Mouse (Mus musculus) forebrain, embryonic 15.5 days (tissue): ENCODE measurements around the gene Hsd3b6. TPM values are rescaled to one million over a fixed set of nuclear protein-coding genes. Genes with fewer than 3 reads are reported as not detected.
"Not testable (repeated sequence)": the region's sequence is repeated elsewhere in the genome, so short reads cannot be mapped to it uniquely, and the experiment has no call there.

Experiments
- ATAC-seq: fragments of 200-750 bp; cut with Nextera tagmentation; replicated peaks from 2 replicates; pipeline ENCODE4 v1.8.0; 2017; ENCODE audit warnings: mild to moderate bottlenecking, moderate TSS enrichment, moderate library complexity
- H3K27ac ChIP-seq: fragments of 300-500 bp; sonication (generic); replicated peaks from 2 replicates; pipeline ENCODE4 v1.5.1; 2015; ENCODE audit warnings: mild to moderate bottlenecking, inconsistent platforms
- H3K27me3 ChIP-seq: fragments of 300-500 bp; sonication (generic); 2 replicates; pipeline ENCODE4 v1.6.1; 2015; ENCODE audit warnings: inconsistent platforms
- H3K36me3 ChIP-seq: fragments of 300-500 bp; sonication (generic); 2 replicates; pipeline ENCODE4 v1.6.1; 2015; ENCODE audit warnings: mild to moderate bottlenecking, inconsistent platforms
- H3K4me1 ChIP-seq: fragments of 300-500 bp; sonication (generic); 2 replicates; pipeline ENCODE4 v1.6.1; 2015; ENCODE audit warnings: inconsistent platforms
- H3K4me2 ChIP-seq: fragments of 300-500 bp; sonication (generic); replicated peaks from 2 replicates; pipeline ENCODE4 v1.6.1; 2015; ENCODE audit warnings: mild to moderate bottlenecking, inconsistent platforms
- H3K4me3 ChIP-seq: fragments of 300-500 bp; sonication (generic); 2 replicates; pipeline ENCODE4 v1.5.1; 2015; ENCODE audit warnings: mild to moderate bottlenecking, inconsistent platforms
- H3K9ac ChIP-seq: fragments of 300-500 bp; sonication (generic); replicated peaks from 2 replicates; pipeline ENCODE4 v1.6.1; 2015; ENCODE audit warnings: mild to moderate bottlenecking, inconsistent platforms
- H3K9me3 ChIP-seq: fragments of 300-500 bp; sonication (generic); 2 replicates; pipeline ENCODE4 v1.6.1; 2016; ENCODE audit warnings: inconsistent platforms
- WGBS: fragments of 180-500 bp; shearing (Covaris S2); methylation state at CpG from one replicate; pipeline ENCODE4 v1.1.7; 2015; ENCODE audit warnings: mixed read lengths; 5-methylcytosine and 5-hydroxymethylcytosine counted together
- polyA plus RNA-seq: library from polyadenylated mRNA; unstranded; fragments of >200 nt; fragmentation: Nextera tagmentation; extraction: Ambion mirVana; gene quantifications from 2 replicates; pipeline ENCODE4 v1.2.1, GENCODE M21; 2015

The Hsd3b6 gene
- polyA plus RNA-seq, result 0.37 and 1.1 TPM in 2 replicates

DNA sequence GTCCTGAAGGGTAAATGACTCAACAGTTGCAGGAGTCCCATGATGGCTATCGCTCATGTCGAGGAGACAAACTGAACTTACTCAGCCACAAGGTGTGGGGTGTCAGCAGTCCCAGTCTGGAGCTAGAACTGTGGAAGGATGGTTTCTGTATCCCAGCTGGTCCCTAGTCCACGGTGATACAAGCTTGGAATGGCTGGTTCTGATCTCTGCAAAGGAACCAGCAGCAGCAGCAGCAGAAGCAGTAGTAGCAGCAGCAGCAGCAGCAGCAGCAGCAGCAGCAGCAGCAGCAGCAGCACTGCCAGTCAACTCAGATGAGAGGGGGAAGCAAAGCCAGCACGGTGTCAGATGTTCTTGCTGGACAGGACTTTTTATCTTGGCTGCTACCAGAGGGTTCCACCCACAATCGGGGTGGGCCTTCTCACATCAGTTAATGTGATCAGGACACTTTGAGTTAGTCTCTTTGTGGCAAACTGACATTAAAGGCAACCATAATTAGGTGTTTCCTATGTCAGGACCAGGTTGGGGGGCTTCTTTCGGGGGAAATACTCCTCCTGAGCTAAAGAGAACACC, at the start of gene Hsd3b6:
Gene Hsd3b6 (minus strand): TSS at position 343 of the 570 bp plus-strand sequence.
- Histone ChIP-seq H3K4me3 (no peak within 1 kb of the TSS), H3K4me2 (no peak within 1 kb of the TSS), H3K9me3 (no peaks in the 10 kb centered on the region), H3K4me1 (no peaks in the 10 kb centered on the region), H3K27ac (no peak within 1 kb of the TSS), H3K9ac (no peak within 1 kb of the TSS), H3K27me3 (no peaks in the 10 kb centered on the region), H3K36me3 (no peaks in the 10 kb centered on the region)
- WGBS, result 75% methylated on average over 6 of the region's 6 CpGs
- no peak for ATAC-seq

DNA sequence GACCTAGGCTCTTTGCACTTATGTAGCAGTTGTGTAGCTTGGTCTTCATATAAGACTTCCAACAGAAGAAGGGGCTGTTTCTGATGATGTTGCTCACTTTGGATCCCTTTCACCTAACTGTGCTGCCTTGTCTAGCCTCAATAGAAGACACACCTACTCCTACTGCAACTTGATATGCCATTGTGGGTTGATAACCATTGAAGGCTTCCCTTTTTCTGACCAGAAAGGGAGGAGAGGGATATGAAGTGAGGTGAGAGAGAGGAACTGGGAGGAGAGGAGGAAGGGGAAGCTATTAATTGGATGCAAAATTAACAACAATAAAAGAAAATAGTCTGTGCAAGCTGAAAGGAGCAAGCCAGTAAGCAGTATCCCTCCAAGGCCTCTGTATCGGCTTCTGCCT, 48.6 kb upstream of the Hsd3b6 start:
- Histone ChIP-seq H3K4me3 (no peak overlapping the region), H3K4me2 (no peak overlapping the region), H3K9ac (no peak overlapping the region), H3K27me3 (no peaks in the 10 kb centered on the region), H3K36me3 (no peaks in the 10 kb centered on the region), H3K9me3 (no peaks in the 10 kb centered on the region), H3K4me1 (no peaks in the 10 kb centered on the region), H3K27ac (no peak overlapping the region)
- 95% methylated on average over 1 of the region's 1 CpGs for WGBS
- ATAC-seq, result no peak

DNA sequence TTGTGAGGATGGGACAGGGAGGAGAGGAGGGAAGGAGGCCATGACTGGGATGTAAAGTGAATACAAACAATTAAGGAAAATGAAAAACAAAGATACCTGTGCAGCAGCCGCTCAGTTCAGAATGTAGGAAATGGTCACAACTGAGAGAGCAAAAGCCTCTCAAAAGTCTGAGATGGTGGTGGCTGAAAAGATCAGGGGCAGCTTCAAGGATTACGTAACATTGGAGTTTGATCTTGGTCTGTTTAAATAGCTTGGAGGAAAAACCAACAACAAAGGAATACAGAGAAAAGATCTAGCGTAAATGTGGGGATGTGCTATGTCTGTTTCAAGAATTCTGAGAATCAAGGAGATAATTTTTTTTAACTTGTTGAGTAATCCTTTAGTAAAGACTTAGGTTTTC, 45.3 kb upstream of the Hsd3b6 start, which contains the start of gene Hsd3b1:
Gene Hsd3b1 (minus strand): TSS at position 219 of the 400 bp plus-strand sequence.
- WGBS, result 94% methylated on average over 3 of the region's 3 CpGs
- Histone ChIP-seq H3K36me3 (no peaks in the 10 kb centered on the region), H3K4me3 (no peak within 1 kb of the TSS), H3K9ac (no peak within 1 kb of the TSS), H3K9me3 (no peaks in the 10 kb centered on the region), H3K4me2 (no peak within 1 kb of the TSS), H3K27me3 (no peaks in the 10 kb centered on the region), H3K4me1 (no peaks in the 10 kb centered on the region), H3K27ac (no peak within 1 kb of the TSS)
- ATAC-seq, result no peak

- no peaks in the 10 kb centered on the region for H3K36me3 ChIP-seq
- H3K27me3 ChIP-seq, result no peaks in the 10 kb centered on the region
- H3K9ac ChIP-seq, result no peak overlapping the region
- H3K4me2 ChIP-seq, result no peak overlapping the region
- no peaks in the 10 kb centered on the region for H3K9me3 ChIP-seq
- H3K4me3 ChIP-seq, result no peak overlapping the region
- H3K27ac ChIP-seq, result no peak overlapping the region
- 86% methylated on average over 2 of the region's 2 CpGs for WGBS
- no peaks in the 10 kb centered on the region for H3K4me1 ChIP-seq
- ATAC-seq, result no peak
Observed at GRCm38 (mm10) chr3:98858051-98858450, 43.8 kb upstream of the Hsd3b6 start.

- H3K4me2 ChIP-seq, result no peak overlapping the region
- WGBS, result 76% methylated on average over 1 of the region's 1 CpGs
- H3K36me3 ChIP-seq, result no peaks in the 10 kb centered on the region
- ATAC-seq, result no peak
- no peak overlapping the region for H3K9ac ChIP-seq
- no peaks in the 10 kb centered on the region for H3K27me3 ChIP-seq
- H3K27ac ChIP-seq, result no peak overlapping the region
- no peaks in the 10 kb centered on the region for H3K4me1 ChIP-seq
- H3K4me3 ChIP-seq, result no peak overlapping the region
- H3K9me3 ChIP-seq, result no peaks in the 10 kb centered on the region
Observed at GRCm38 (mm10) chr3:98856892-98857291, 42.6 kb upstream of the Hsd3b6 start.

DNA sequence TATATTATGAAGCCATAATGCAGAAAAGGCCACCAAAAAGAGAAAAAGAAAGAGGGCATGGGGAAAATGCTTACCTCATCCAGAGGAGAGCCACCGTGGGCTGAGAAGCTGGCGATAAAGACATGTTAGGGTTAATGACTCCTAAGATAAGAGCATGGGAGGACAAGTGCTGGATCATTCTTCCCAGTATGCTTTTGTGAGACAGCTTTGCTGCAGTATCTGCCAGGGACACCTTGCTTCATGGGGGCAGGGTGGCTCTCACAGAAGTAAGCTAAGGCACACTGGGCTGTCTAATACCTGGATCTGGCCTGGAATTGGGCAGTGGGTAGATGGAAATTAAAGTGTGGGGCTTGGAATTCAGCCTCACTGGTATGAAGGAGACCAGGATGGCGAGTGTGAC, 40.9 kb upstream of the Hsd3b6 start:
- Histone ChIP-seq H3K4me2 (no peak overlapping the region), H3K27ac (no peak overlapping the region), H3K4me3 (no peak overlapping the region), H3K9me3 (no peaks in the 10 kb centered on the region), H3K27me3 (no peaks in the 10 kb centered on the region), H3K4me1 (no peaks in the 10 kb centered on the region), H3K9ac (no peak overlapping the region), H3K36me3 (no peaks in the 10 kb centered on the region)
- WGBS, result 89% methylated on average over 3 of the region's 3 CpGs
- no peak for ATAC-seq

- Histone ChIP-seq H3K4me3 (no peak overlapping the region), H3K36me3 (no peaks in the 10 kb centered on the region), H3K9ac (no peak overlapping the region), H3K27ac (no peak overlapping the region), H3K4me2 (no peak overlapping the region), H3K9me3 (no peaks in the 10 kb centered on the region), H3K4me1 (no peaks in the 10 kb centered on the region), H3K27me3 (no peaks in the 10 kb centered on the region)
- ATAC-seq, result no peak
- 41% methylated on average over 1 of the region's 1 CpGs for WGBS
Observed at GRCm38 (mm10) chr3:98853685-98854084, 39.4 kb upstream of the Hsd3b6 start.

DNA sequence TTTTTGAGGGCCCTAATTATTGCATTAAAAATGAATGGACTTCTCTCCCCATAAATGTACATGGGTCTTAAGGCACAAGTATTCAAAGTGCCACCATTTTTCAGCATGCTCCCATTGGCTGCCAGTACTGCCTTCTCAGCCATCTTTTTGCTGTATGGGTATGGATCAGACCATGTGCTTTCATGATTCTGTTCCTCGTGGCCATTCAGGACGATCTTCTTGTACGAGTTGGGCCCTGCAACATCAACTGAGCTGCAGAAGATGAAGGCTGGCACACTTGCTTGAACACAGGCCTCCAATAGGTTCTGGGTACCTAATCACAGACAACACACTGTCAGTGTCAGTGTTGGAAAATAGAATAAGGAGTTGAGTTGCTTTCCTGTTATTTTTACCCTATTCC, 38.8 kb upstream of the Hsd3b6 start:
- no peaks in the 10 kb centered on the region for H3K36me3 ChIP-seq
- H3K4me2 ChIP-seq, result no peak overlapping the region
- no peaks in the 10 kb centered on the region for H3K9me3 ChIP-seq
- no peak overlapping the region for H3K9ac ChIP-seq
- no peak overlapping the region for H3K4me3 ChIP-seq
- no peaks in the 10 kb centered on the region for H3K4me1 ChIP-seq
- no peaks in the 10 kb centered on the region for H3K27me3 ChIP-seq
- no peak overlapping the region for H3K27ac ChIP-seq
- 99% methylated on average over 3 of the region's 3 CpGs for WGBS
- no peak for ATAC-seq

GRCm38 (mm10) chr3:98852631-98853030, 38.4 kb upstream of the Hsd3b6 start:
- no peaks in the 10 kb centered on the region for H3K9me3 ChIP-seq
- no peaks in the 10 kb centered on the region for H3K27me3 ChIP-seq
- H3K36me3 ChIP-seq, result no peaks in the 10 kb centered on the region
- H3K27ac ChIP-seq, result no peak overlapping the region
- WGBS, result 87% methylated on average over 6 of the region's 6 CpGs
- no peak overlapping the region for H3K4me3 ChIP-seq
- H3K9ac ChIP-seq, result no peak overlapping the region
- H3K4me2 ChIP-seq, result no peak overlapping the region
- H3K4me1 ChIP-seq, result no peaks in the 10 kb centered on the region
- no peak for ATAC-seq

GRCm38 (mm10) chr3:98851853-98852252, 37.6 kb upstream of the Hsd3b6 start:
- Histone ChIP-seq H3K36me3 (no peaks in the 10 kb centered on the region), H3K4me3 (no peak overlapping the region), H3K27me3 (no peaks in the 10 kb centered on the region), H3K9me3 (no peaks in the 10 kb centered on the region), H3K4me2 (no peak overlapping the region), H3K27ac (no peak overlapping the region), H3K9ac (no peak overlapping the region), H3K4me1 (no peaks in the 10 kb centered on the region)
- no peak for ATAC-seq
- 77% methylated on average over 2 of the region's 2 CpGs for WGBS

- H3K4me1 ChIP-seq, result no peaks in the 10 kb centered on the region
- no peak for ATAC-seq
- H3K27ac ChIP-seq, result no peak overlapping the region
- H3K9ac ChIP-seq, result no peak overlapping the region
- no peaks in the 10 kb centered on the region for H3K36me3 ChIP-seq
- H3K4me3 ChIP-seq, result no peak overlapping the region
- WGBS, result 89% methylated on average over 5 of the region's 5 CpGs
- no peak overlapping the region for H3K4me2 ChIP-seq
- no peaks in the 10 kb centered on the region for H3K27me3 ChIP-seq
- no peaks in the 10 kb centered on the region for H3K9me3 ChIP-seq
Observed at GRCm38 (mm10) chr3:98850262-98850661, 36.0 kb upstream of the Hsd3b6 start.

- WGBS, result 91% methylated on average over 1 of the region's 1 CpGs
- no peaks in the 10 kb centered on the region for H3K4me1 ChIP-seq
- ATAC-seq, result no peak
Observed at GRCm38 (mm10) chr3:98848898-98849297, 34.7 kb upstream of the Hsd3b6 start.

DNA sequence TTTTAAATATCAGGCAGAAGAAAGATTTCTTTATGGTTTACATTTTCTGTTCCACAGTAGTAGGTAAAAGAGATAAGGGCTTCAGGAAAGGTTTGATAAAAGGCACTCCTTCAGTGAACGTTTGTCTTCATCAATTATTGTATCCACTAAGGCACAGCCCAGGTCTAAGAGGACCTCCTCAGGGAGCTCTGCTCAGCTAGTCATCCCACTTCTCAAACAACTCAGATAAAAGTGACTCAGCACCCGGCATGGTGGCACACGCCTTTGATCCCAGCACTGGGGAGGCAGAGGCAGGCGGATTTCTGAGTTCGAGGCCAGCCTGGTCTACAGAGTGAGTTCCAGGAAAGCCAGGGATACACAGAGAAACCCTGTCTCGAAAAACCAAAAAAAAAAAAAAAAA, 1.6 kb downstream of the Hsd3b6 start:
- H3K9me3 ChIP-seq, H3K4me2 ChIP-seq, H3K36me3 ChIP-seq, H3K4me1 ChIP-seq, H3K9ac ChIP-seq, H3K27me3 ChIP-seq, H3K4me3 ChIP-seq, ATAC-seq, H3K27ac ChIP-seq: not testable (repeated sequence)
- 86% methylated on average over 6 of the region's 6 CpGs for WGBS

More at GRCm38 (mm10) chr3:98848898-98849297, 34.7 kb upstream of the Hsd3b6 start:
- Histone ChIP-seq H3K36me3 (no peaks in the 10 kb centered on the region), H3K9ac (no peak overlapping the region), H3K27ac (no peak overlapping the region), H3K9me3 (no peaks in the 10 kb centered on the region), H3K4me3 (no peak overlapping the region), H3K4me2 (no peak overlapping the region), H3K27me3 (no peaks in the 10 kb centered on the region)
